ENCODE assay signal across 7 mouse cellular contexts in genomic region chr12:17184303-17184775, GRCm38 (mm10). TPM values are rescaled to one million over a fixed set of nuclear protein-coding genes. Genes with fewer than 3 reads are reported as not detected.
DNase-seq lines count a peak whose midpoint lies in the region; ATAC-seq and TF ChIP-seq lines count a peak whose summit lies in the region.

No protein-coding gene starts in this region.

- no peaks in the 10 kb centered on the region for H3K27me3 ChIP-seq in heart, adult 2 months (ENCODE audit: control insufficient read depth, insufficient read depth, low read length)
- no peaks in the 10 kb centered on the region for H3K27me3 ChIP-seq in kidney, postnatal 0 days (ENCODE audit: insufficient read depth, low read length)

- no peaks in the 10 kb centered on the region for H3K4me1 ChIP-seq in heart, adult 2 months (ENCODE audit: control insufficient read depth, insufficient read depth, low read length)
- H3K4me1 ChIP-seq in kidney, postnatal 0 days (replicated peaks; ENCODE audit: insufficient read depth, low read length), result no peaks in the 10 kb centered on the region

- H3K36me3 ChIP-seq in heart, adult 2 months (ENCODE audit: control insufficient read depth, insufficient read depth, low read length), result no peaks in the 10 kb centered on the region
- no peaks in the 10 kb centered on the region for H3K36me3 ChIP-seq in kidney, postnatal 0 days (ENCODE audit: insufficient read depth, low read length)

- H3K4me3 ChIP-seq in heart, adult 2 months, result no peak overlapping the region
- H3K4me3 ChIP-seq in kidney, postnatal 0 days (replicated peaks; ENCODE audit: low read depth, low read length), result no peak overlapping the region

- TF ChIP-seq POLR2A in heart, adult 2 months (IDR thresholded peaks at IDR 0.05; ENCODE audit: insufficient read depth, low read depth, low read length), result no peak

- H3K79me2 ChIP-seq in heart, adult 2 months (replicated peaks; ENCODE audit: control insufficient read depth, insufficient read depth, low read length), result no peaks in the 10 kb centered on the region

- H3K9me3 ChIP-seq in kidney, postnatal 0 days (replicated peaks; ENCODE audit: low read length), result no peaks in the 10 kb centered on the region

- peak; percentile 88 for DNase-seq in Muller cell, postnatal 12 days (ENCODE audit: inconsistent ontology term)
- DNase-seq in adrenal gland, postnatal 10 days, result peak; percentile 64
- DNase-seq in heart, adult 2 months, result peak; percentile 24 to 47
- DNase-seq in kidney, postnatal 0 days (ENCODE audit: low spot score), result peak; percentile 87
- DNase-seq in lung, postnatal 36 days, result peak; percentile 81
- no peak for DNase-seq in thymus, adult 18-20 months
- DNase-seq in natural killer cell, adult 2 months (ENCODE audit: low spot score in 2 of 2), result no peak

- WGBS in heart, adult 2 months, result 7% methylated on average over 7 of the region's 7 CpGs
- 19% methylated on average over 7 of the region's 7 CpGs for WGBS in kidney, postnatal 0 days

- no peak for TF ChIP-seq EP300 in heart, adult 2 months (IDR thresholded peaks at IDR 0.05; ENCODE audit: insufficient read depth, low read depth, low read length)

- H3K4me2 ChIP-seq in kidney, postnatal 0 days (ENCODE audit: low read length), result 0 out of 2 replicates have a peak overlapping the region, but pooled peaks have one; percentile 16

- peak; percentile 94 for ATAC-seq in kidney, postnatal 0 days (replicated peaks; ENCODE audit: low FRiP score, low read depth)

- no peak overlapping the region for H3K9ac ChIP-seq in heart, adult 2 months (ENCODE audit: low read depth, low read length)
- no peak overlapping the region for H3K9ac ChIP-seq in kidney, postnatal 0 days (ENCODE audit: low read depth, low read length)

- TF ChIP-seq CTCF in heart, adult 2 months (IDR thresholded peaks at IDR 0.05), result no peak
- no peak for TF ChIP-seq CTCF in kidney, postnatal 0 days (IDR thresholded peaks at IDR 0.05; ENCODE audit: low read depth)

- intact Hi-C loops in heart, adult 2 months (cut with DNase I), result no loop called here

- no peak overlapping the region for H3K27ac ChIP-seq in heart, adult 2 months
- peak overlapping the region; percentile 42; the same call in 1 of the 2 replicates for H3K27ac ChIP-seq in kidney, postnatal 0 days

RNA-seq across cellular contexts. Expression of gene Kcnf1, which starts 7.7 kb away (rescaled TPM):
- total RNA-seq in adrenal gland, postnatal 10 days (2021), result under 1 TPM; 0.27 to 0.30 TPM
- total RNA-seq in heart, adult 2 months (2021), result not detected
- 0.04 and 0.12 TPM in 2 replicates for polyA plus RNA-seq in heart, adult 2 months (2012; rRNA removed)
- polyA plus RNA-seq in kidney, postnatal 0 days (2015; fragmentation: Nextera tagmentation; extraction: Ambion mirVana), result 0.77 and 0.95 TPM in 2 replicates

Comparison
In these comparisons a context has a peak if more than half of its experiments do, and no peak if none do; other contexts are left out.
1. DNase-seq: peak in Muller cell, postnatal 12 days (single experiment), adrenal gland, postnatal 10 days (single experiment), heart, adult 2 months (2 of 2), kidney, postnatal 0 days (single experiment) and lung, postnatal 36 days (single experiment); none in thymus, adult 18-20 months (0 of 2) and natural killer cell, adult 2 months (0 of 2).